Mouse (Mus musculus) liver (tissue): ENCODE measurements around the gene Ankrd28.

Experiments
- DNase-seq: peaks from one replicate; pipeline ENCODE4 v3.0.0-alpha.2; 2020; ENCODE audit warnings: mixed read lengths

Ankrd28 gene

DNA sequence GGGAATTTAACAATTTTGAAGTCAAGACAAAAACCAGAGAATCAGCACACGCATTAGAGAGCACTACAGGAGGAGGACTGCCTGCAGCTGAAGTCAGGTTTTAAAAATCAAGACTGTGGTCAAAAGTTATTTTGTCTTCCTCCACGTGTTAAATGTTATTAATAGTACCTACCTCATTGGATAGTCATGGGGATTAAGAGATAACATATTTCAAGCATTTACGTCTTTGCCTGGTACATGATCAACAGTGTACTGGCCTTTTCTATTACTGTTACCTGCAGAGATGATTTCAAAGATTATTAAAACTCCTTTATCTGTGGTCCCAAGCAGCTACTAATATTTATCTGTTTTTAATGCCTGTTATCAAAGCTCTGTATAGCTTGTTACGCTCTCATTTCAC, 132.7 kb downstream of the Ankrd28 start:
- no peak for DNase-seq

DNA sequence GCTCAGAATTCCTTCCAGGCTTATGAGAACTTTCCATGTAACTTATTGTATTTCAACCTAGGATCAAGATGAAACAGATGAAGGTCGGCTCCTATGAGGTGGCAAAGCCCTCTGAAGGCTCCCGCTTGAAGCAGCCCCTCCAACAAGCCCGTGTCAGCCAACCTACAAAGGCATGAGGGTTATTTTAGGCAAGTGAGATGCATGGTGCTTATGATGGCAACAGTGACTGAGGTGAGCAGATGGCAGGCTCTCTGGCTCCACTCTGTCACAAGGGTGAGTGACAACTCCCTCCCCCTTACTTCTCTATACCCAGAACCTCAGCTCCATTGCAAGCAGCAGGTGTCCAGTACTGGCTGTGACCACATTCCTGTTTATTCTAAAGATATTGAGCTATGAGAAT, 133.1 kb downstream of the Ankrd28 start:
- DNase-seq: no peak

DNA sequence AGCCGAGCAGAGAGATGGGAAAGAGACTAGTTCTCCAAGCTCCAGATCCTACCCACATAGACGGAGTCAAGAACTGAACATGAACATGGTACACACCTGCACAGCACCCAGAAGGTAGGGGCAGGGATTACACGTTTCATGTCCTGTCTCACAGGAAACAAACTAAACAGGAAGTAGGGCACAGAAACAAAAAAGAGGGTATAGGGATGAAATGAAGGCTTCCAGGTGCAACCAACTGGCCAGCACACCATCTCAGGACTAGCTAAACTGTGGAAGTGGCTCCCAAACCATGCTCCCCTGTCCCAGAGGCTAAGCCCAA, 133.5 kb downstream of the Ankrd28 start:
- no peak for DNase-seq

DNA sequence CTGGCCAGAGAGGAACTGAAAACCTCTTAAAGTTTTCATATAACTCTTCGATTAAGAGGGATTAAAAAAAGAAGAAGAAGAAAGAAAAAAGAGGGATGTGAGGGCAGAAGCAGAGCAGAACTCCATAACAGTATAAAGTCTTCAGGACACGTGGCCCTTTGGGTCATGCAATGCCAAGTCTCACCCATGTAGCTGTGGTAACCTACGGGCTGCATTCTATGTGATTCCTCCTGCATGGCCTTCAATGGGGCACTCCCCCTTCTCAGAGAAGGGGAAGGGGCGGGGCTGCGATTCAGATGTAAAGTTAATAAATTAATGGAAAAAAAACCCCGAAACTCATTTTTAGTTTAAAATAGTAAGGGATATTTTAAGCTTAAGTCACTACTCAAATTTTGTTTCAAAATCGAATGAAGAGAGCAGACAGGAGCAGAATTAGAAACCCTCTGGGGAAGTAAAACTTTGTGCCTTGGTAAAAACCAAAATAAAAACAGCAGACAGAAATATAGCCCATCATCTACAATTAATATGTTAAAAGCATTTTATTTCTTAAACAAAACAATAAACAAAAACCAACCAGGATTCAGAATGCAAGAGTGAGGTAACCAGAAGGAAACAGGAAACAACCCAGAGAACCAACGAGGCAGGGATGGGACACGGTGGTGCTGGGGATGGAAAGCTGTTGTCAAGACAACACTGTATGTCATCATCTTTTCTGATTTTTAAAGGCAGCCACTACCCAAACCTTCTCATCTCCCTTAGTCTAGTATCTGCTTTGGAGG, 134.1 kb downstream of the Ankrd28 start:
- DNase-seq: no peak

DNA sequence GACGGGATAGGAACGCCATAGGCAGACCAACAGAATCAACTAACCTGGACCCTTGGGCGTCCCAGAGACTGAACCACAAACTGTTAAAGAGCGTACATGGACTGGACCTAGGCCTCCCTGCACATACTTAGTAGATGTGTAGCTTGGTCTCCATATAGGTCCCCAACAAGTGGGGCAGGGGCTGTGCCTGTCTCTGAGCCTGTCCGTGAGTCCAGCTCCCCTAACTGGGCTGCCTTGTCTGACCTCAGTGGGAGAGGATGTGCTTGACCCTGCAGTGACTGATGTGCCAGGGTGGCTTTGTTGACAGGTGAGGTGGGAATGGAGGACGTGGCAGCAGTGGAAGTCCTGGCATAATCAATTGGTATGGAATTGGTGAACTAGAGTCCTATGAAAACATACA, 137.9 kb downstream of the Ankrd28 start:
- DNase-seq: no peak

DNA sequence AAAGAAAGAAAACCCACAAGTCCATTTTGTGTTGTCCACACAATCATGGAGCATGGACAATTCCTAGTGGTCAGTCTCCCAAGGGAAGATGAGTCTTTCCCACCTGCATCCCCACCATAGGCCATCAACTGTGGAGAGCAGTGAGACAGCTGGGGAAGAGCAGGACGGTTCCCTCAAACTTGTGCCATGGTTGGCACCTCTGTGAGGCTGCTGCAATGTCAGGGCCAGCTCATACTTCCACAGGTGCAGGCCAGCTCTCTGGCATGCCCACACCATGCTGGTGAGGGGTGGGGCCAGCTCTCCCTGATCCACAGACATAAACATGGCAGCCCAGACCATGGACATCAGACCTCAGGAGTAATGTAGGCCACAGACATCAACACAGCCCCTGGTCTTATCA, 144.2 kb downstream of the Ankrd28 start:
- no peak for DNase-seq

DNA sequence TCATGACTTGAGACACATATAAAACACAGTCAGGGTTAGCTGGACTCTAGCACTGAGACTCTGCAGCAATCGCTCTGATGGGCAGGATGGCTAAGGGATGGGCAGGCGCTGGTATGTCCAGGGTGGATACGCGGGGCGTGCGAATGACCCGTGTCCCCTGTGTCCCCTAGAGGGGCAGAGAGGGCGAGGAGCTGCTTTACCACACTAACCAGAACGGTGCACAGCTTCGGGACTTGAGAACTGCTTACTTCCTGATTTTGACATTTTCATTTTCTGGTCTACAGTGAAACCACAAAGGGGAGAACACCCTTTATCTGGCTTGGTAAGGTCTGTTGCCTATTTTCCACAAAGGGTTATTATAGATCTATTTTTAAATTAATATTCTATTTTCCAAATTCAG, 144.8 kb downstream of the Ankrd28 start:
- DNase-seq: no peak

DNA sequence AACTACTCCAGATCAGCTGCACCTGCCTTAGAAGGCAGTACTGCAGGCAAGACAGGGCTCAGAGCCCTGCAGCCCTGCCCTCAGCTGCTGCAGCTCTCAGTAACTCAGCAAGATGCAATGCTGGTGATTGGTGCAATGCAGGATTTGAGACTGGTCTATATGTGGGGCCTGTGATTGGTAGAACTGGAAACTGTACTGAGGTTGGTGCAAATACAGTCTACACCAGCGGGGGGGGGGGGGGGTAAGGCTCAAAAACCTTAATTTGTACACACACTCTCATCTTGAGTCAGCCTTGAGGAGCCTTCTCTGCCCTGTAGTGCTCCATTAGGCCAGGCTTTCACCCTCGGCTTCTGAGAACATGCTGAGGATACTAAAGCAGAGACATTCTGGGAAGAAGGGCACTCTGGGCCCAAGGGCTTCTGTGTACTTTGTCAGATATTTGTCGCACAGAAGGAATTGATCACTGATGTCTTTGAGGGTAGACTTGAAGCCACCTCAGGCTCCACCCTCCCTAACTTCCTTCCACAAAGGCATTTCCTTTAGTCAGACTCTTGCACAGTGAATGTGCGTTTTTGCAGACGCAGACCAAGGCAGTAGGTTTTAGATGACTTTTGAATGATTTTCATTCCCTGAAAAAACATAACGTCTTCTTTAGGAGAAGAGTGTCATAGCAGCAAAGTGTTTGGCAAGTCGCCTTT, 146.0 kb downstream of the Ankrd28 start:
- DNase-seq: no peak

DNA sequence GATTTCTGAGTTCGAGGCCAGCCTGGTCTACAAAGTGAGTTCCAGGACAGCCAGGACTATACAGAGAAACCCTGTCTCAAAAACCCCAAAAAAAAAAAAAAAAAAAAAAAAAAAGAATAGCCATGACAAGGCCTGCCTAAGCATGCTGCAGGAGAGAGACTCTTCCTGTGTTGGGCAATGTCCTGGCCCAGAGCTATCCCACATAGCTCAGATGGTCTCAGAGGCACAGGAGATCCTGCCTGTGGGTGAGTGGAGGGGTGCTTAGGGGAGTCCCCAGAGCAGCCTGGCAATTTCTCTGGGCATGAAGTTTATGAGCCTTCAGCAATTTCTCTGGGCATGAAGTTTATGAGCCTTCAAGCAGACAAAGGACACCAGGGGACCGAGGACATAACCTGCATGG, 146.8 kb downstream of the Ankrd28 start:
- DNase-seq: no peak

DNA sequence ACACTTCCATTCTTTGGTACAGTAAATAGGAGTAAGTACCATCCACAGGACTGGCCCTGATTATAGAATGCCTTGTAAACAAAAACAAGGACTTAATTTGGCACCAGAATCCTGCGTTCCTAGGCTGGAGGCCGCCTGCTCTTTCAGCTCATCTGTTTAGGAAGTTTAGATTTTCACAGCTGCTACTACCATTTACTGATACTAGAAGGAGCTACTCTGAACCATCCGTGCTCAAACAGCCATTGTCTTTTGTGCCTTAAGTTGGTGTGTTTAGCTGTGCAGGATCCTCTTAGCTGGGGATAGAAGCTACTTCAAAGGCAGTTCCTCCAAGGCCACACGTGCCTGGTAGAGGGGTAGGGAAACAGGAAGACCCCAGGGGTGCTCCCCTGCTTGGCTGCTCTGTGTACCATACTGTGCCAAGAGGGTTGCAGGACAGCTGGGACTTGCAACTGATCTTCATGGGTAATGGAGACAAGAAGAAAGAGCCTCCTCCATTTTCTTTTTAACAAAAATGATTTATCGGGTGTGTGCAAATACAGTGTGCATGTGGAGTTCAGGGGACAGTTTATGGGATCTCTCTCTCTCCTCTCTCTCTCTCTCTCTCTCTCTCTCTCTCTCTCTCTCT, 148.4 kb downstream of the Ankrd28 start:
- DNase-seq: no peak

DNA sequence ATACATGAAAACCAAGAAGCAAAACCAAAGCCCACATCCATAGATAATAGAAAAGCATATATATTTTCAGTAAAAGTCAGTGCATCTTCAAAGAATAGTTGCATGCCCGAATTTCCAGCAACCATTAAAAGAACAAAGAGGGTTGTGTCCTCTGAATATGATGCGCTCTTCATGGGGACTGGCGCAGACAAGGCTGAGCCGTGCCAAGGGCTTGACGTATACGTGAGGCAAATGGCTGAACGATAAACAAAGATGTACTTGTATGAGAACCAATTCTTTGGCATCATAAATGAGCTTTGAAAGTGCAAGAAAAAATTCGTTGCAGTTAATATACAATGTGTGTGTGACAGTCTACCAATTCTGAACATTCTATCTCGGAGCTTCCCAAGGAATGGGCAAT, 149.2 kb downstream of the Ankrd28 start:
- no peak for DNase-seq

DNA sequence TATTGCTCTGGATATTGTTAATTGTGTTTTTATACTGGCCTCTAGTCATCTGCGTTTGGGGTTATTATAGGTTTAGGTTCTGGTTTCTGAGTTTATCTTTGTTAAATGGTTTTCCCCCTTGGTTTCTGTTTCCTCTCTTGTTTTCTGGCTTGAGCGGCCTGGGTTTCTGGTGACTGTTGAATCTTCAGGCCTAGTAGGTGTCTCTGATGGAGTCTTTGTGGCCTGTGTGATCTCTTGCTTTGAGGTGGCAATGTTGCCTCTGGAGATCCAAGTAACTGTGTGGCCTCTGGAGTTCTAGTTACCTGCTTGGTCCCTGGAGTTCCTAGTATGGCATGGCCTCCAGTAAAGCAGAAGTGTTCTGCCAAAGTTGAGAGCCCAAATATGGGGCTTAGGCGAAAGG, 149.8 kb downstream of the Ankrd28 start:
- DNase-seq: no peak

DNA sequence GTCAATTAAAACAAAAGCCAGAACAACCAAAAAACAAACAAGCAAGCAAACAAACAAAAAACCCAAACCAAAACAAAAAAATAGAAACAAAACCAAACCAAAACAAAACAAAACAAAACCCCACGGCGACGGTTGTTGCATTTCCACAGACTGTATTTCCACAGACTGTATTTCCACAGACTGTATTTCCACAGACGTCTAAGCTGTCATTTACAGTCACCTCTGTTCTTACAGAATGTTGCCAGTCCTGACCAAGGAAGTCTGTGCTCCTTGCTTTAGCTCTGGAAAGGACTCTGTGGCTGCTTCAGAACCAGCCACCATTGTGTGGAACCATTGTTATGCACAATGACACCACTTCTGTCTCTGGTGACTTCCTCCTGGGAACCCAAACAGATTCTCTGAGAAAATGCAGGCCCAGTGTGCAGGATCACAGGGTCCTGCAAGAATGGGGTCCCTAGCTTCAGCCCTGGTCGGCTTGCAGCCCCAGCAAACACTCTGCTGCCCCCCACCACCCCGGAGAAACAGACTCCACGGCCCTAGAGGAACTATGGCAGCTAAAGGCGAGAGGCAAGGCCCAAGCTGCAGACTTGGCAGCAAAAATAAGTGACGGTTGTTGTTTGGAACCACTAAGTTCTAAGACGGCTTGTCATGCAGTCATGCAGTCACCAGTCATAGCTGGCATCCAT, 158.7 kb downstream of the Ankrd28 start:
- peak; percentile 1 for DNase-seq

DNA sequence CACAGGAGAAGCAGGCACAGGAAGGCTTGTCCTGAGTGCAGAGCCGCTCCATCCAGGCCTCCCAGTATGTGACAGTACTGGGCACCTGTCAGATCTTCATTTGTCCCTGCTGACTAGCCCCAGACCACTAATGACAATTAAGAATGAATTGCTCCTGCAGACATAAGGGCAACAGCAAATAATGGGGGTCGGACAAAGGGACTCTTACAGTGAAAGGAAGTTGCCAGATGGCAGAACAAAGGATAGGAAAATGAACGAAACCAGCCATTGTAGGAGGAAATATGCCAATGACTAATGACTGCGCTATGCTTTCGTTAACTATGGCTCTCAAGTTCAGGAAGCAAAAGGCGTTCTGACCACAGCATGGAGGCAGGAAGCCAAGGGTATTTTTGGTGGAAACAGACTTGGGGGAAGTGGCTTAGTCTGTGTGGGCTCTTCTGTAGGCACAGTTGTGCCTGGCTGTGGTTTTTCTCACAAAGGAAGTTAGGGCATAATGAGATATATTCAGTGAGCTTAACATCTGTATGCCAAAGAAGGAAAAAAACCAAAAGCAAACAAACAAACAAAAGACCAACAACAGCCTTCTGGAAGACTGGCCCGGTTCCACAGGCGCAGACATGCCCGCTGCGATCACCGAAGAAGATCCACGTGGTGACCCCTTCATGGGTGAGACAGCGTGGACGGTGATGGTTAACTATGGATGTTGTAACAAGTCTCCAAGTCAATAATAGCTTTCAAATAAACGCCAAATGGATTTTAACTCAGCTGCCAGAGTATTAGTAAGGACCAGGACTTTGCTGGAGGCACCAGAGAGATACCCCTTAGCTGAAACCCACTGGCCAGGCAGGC, 160.6 kb downstream of the Ankrd28 start:
- peak; percentile 19 for DNase-seq

DNA sequence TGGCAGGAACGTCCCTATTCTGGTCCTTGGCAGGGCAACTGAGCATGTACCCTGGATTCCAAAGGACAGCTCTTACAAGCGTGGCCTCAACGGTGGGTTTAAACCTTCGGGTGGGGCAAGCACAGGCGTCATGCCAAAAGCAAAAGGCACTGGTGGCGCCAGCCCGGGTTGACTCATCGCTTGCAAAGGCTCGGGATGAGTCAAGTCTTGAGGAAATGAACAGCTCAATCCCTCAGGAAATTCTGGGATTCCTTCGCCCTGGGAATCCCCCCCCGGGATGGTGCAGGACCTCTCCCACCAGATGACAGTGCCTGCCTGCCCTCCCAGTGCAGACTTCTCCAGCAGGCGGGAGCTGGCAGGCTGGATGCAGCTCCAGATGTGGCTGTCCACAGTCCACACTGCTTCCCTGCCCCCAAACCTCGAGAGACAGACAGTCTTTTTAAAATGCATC, 161.3 kb downstream of the Ankrd28 start:
- no peak for DNase-seq

DNA sequence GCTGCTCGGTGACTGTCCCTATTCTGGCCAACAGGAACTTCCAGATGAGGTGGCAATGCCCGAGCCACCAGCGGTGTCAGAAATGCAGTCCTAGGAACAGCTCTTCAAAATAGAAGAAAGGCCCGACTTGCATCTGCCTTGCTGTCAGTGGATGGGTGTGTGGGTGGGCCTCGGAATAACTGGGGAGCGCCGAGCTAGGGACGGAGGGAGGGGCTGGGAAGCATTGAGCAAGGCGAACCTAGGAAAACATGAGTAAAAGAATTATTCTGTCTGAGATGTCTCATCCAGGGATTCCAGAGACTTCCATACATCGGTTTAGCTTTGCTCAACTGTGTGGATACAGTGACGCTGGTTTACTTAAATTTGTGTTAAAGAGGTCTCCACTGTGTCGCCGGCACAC, 162.1 kb downstream of the Ankrd28 start:
- DNase-seq: no peak

DNA sequence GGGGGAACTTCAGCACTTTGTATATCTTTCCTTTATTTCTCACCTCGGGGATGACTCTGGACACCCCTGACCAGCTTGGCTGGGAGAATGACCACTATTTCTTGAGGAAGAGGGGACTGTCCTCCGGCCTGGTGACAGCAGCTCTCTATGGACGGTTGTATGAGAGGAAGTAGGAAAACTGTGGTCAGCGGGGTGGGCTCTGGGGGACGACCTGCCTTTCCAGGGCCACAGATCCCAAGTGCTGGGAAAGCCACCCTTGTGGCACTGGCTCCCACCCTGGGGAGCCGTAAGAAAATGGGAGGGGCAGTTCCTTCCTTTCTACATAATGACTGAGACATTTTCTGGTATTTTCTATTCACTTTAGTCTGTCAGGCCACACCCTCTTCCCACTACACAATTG, 162.7 kb downstream of the Ankrd28 start:
- no peak for DNase-seq

DNA sequence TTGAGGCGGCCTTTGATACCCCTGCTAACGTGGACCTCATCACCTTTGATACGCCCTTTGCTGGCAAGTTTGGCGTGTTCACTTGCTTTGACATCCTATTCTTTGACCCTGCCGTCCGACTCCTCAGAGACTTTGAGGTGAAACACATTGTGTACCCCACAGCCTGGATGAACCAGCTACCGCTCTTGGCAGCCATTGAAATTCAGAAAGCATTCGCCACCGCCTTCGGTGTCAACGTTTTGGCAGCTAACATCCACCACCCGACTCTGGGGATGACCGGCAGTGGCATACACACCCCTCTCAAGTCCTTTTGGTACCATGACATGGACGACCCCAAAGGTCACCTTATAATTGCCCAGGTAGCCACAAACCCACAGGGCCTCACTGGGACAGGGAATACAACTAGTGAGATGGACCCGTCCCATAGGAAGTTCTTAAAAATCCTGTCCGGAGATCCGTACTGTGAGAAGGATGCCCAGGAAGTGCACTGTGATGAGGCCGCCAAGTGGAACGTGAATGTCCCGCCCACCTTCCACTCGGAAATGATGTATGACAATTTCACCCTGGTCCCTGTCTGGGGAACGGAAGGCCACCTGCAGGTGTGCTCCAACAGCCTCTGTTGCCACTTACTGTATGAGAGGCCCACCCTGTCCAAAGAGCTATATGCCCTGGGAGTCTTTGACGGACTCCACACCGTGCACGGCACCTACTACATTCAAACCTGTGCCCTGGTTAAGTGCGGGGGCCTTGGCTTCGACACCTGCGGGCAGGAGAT, 163.3 kb downstream of the Ankrd28 start:
- no peak for DNase-seq

DNA sequence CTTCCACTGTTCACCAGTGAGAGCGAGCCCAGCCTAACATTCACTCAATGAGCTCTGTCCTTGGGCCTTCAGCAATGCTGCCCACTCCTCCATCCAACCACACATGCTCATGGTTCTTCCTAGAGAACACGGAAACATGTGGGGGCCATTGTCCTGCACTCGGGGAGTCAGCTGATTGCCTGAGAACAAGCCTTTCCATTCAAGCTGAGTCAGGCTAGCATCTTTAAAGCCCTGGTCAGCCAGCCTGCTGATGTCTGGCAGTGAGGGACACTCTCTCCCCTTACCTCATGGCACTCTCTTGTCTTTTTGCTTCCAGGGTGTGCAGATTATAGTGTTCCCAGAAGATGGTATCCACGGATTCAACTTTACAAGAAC, 164.9 kb downstream of the Ankrd28 start:
- DNase-seq: no peak

DNA sequence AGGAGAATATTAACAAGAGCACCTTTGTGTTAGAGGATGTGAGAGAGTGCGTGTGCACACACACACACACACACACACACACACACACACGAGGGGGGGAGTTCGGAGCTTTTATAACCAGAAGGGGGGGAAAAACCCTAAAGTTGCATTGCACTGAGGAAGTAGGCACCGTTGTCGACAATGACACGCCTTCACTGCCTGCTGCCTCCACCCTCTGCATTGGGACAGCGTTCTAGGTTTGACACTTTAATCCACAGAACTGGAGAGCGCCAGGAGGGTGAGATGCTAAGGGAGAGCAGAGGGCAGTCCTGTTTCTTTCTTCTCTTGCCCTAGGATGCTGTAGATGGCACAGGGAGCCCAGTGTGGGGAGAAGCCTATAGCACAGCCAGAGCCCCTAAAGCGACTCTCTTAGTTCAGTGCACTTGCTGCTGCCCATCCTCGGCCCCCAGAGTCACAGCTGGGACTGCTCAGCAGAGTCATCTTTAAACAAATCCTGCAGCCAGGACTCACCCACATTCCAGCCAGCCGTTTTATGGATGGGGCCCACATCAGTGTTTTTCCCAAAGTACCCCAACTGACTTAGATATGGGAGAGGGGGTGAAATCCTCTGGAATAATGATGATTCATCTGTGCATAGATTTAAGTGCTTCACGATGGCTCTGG, 165.4 kb downstream of the Ankrd28 start:
- no peak for DNase-seq
